Mouse (Mus musculus) heart, embryonic 11.5 days (tissue): ENCODE data around the gene Tk2. TPM values are rescaled to one million over a fixed set of nuclear protein-coding genes. Genes with fewer than 3 reads are reported as not detected.

Experiments
- ATAC-seq: fragments of 200-750 bp; cut with Nextera tagmentation; replicated peaks from 2 replicates; pipeline ENCODE4 v1.8.0; 2017; ENCODE audit warnings: moderate library complexity; ENCODE audit not compliant: insufficient number of reproducible peaks, low FRiP score, low TSS enrichment
- H3K27ac ChIP-seq: fragments of 300-500 bp; sonication (generic); 2 replicates; pipeline ENCODE4 v1.5.1; 2014; ENCODE audit warnings: mild to moderate bottlenecking, low read depth, low read length
- H3K27me3 ChIP-seq: fragments of 300-500 bp; sonication (generic); 2 replicates; pipeline ENCODE4 v1.6.1; 2014; ENCODE audit warnings: mild to moderate bottlenecking, low read length, mixed read lengths; ENCODE audit not compliant: control insufficient read depth, insufficient read depth
- H3K36me3 ChIP-seq: fragments of 300-500 bp; sonication (generic); 2 replicates; pipeline ENCODE4 v1.6.1; 2014; ENCODE audit warnings: mild to moderate bottlenecking, low read length, moderate library complexity, mixed read lengths; ENCODE audit not compliant: control insufficient read depth, insufficient read depth
- H3K4me1 ChIP-seq: fragments of 300-500 bp; sonication (generic); 2 replicates; pipeline ENCODE4 v1.6.1; 2014; ENCODE audit warnings: low read length; ENCODE audit not compliant: control insufficient read depth, insufficient read depth
- H3K4me2 ChIP-seq: fragments of 300-500 bp; sonication (generic); 2 replicates; pipeline ENCODE4 v1.6.1; 2014; ENCODE audit warnings: mild to moderate bottlenecking, moderate library complexity
- H3K4me3 ChIP-seq: fragments of 300-500 bp; sonication (generic); 2 replicates; pipeline ENCODE4 v1.5.1; 2014; ENCODE audit warnings: low read depth, low read length
- H3K9ac ChIP-seq: fragments of 300-500 bp; sonication (generic); 2 replicates; pipeline ENCODE4 v1.6.1; 2014; ENCODE audit warnings: mild to moderate bottlenecking, low read depth, low read length, moderate library complexity
- H3K9me3 ChIP-seq: fragments of 300-500 bp; sonication (generic); replicated peaks from 2 replicates; pipeline ENCODE4 v1.6.1; 2016; ENCODE audit warnings: low read length; ENCODE audit not compliant: control insufficient read depth
- WGBS: fragments of 180-500 bp; shearing (Covaris S2); extraction: QIAGEN DNeasy Blood & Tissue Kit; methylation state at CpG from one replicate; pipeline ENCODE4 v1.1.7; 2014; ENCODE audit not compliant: insufficient replicate concordance; 5-methylcytosine and 5-hydroxymethylcytosine counted together
- polyA plus RNA-seq: library from polyadenylated mRNA; unstranded; fragments of >200 nt; fragmentation: Nextera tagmentation; extraction: Ambion mirVana; gene quantifications from 2 replicates; pipeline ENCODE4 v1.2.1, GENCODE M21; 2014

Tk2 gene
- polyA plus RNA-seq, 1 experiment from 2014 or later = 11.9 TPM

- no peaks in the 10 kb centered on the region for H3K27me3 ChIP-seq
- 46% methylated on average over 6 of the region's 6 CpGs for WGBS
- no peaks in the 10 kb centered on the region for H3K9me3 ChIP-seq
- no peak overlapping the region for H3K4me3 ChIP-seq
- ATAC-seq = no peak
- H3K27ac ChIP-seq = no peak overlapping the region
- no peaks in the 10 kb centered on the region for H3K4me1 ChIP-seq
- H3K36me3 ChIP-seq = peaks cover 17% of the 10 kb centered on the region
- no peak overlapping the region for H3K4me2 ChIP-seq
- H3K9ac ChIP-seq = no peak overlapping the region
Measured at GRCm38 (mm10) chr8:104234573-104234972, 13.8 kb downstream of the Tk2 start.

GRCm38 (mm10) chr8:104232919-104233318 is 15.4 kb downstream of the Tk2 start:
- Histone ChIP-seq H3K27me3 (no peaks in the 10 kb centered on the region), H3K27ac (no peak overlapping the region), H3K36me3 (peaks cover 24% of the 10 kb centered on the region), H3K4me2 (no peak overlapping the region), H3K4me3 (no peak overlapping the region), H3K4me1 (no peaks in the 10 kb centered on the region), H3K9ac (no peak overlapping the region), H3K9me3 (no peaks in the 10 kb centered on the region)
- 91% methylated on average over 5 of the region's 5 CpGs for WGBS
- no peak for ATAC-seq

GRCm38 (mm10) chr8:104232039-104232438 is 16.3 kb downstream of the Tk2 start:
- Histone ChIP-seq H3K9me3 (no peaks in the 10 kb centered on the region), H3K4me2 (no peak overlapping the region), H3K4me1 (no peaks in the 10 kb centered on the region), H3K9ac (no peak overlapping the region), H3K36me3 (peaks cover 25% of the 10 kb centered on the region), H3K4me3 (no peak overlapping the region), H3K27ac (no peak overlapping the region), H3K27me3 (no peaks in the 10 kb centered on the region)
- no peak for ATAC-seq
- 82% methylated on average over 4 of the region's 4 CpGs for WGBS

GRCm38 (mm10) chr8:104230377-104230776 is 18.0 kb downstream of the Tk2 start:
- H3K9me3 ChIP-seq = no peaks in the 10 kb centered on the region
- H3K36me3 ChIP-seq = peaks cover 23% of the 10 kb centered on the region
- no peak for ATAC-seq
- H3K9ac ChIP-seq = no peak overlapping the region
- no peak overlapping the region for H3K4me3 ChIP-seq
- no peaks in the 10 kb centered on the region for H3K27me3 ChIP-seq
- no peaks in the 10 kb centered on the region for H3K4me1 ChIP-seq
- no peak overlapping the region for H3K4me2 ChIP-seq
- H3K27ac ChIP-seq = no peak overlapping the region
- 70% methylated on average over 9 of the region's 9 CpGs for WGBS

GRCm38 (mm10) chr8:104227048-104227447 is 21.3 kb downstream of the Tk2 start:
- Histone ChIP-seq H3K27me3 (no peaks in the 10 kb centered on the region), H3K9ac (no peak overlapping the region), H3K4me2 (no peak overlapping the region), H3K4me3 (no peak overlapping the region), H3K27ac (no peak overlapping the region), H3K4me1 (no peaks in the 10 kb centered on the region), H3K9me3 (no peaks in the 10 kb centered on the region; the same call in 1 of the 2 replicates), H3K36me3 (peaks cover 21% of the 10 kb centered on the region)
- 90% methylated on average over 5 of the region's 5 CpGs for WGBS
- no peak for ATAC-seq

- no peaks in the 10 kb centered on the region for H3K4me1 ChIP-seq
- no peaks in the 10 kb centered on the region for H3K27me3 ChIP-seq
- no peak overlapping the region for H3K4me2 ChIP-seq
- H3K27ac ChIP-seq = no peak overlapping the region
- 37% methylated on average over 5 of the region's 5 CpGs for WGBS
- ATAC-seq = no peak
- no peak overlapping the region for H3K4me3 ChIP-seq
- no peak overlapping the region for H3K9ac ChIP-seq
- H3K9me3 ChIP-seq = no peaks in the 10 kb centered on the region; the same call in 1 of the 2 replicates
- H3K36me3 ChIP-seq = no peaks in the 10 kb centered on the region
Measured at GRCm38 (mm10) chr8:104219806-104220205, 28.6 kb downstream of the Tk2 start.

- Histone ChIP-seq H3K4me3 (no peak overlapping the region), H3K9ac (no peak overlapping the region), H3K9me3 (no peaks in the 10 kb centered on the region; the same call in 1 of the 2 replicates), H3K4me1 (no peaks in the 10 kb centered on the region), H3K4me2 (peak overlapping the region; percentile 43), H3K27ac (no peak overlapping the region), H3K27me3 (no peaks in the 10 kb centered on the region), H3K36me3 (no peaks in the 10 kb centered on the region)
- WGBS = 22% methylated on average over 11 of the region's 11 CpGs
- no peak for ATAC-seq
Measured at GRCm38 (mm10) chr8:104219079-104219478, 29.3 kb downstream of the Tk2 start.

DNA sequence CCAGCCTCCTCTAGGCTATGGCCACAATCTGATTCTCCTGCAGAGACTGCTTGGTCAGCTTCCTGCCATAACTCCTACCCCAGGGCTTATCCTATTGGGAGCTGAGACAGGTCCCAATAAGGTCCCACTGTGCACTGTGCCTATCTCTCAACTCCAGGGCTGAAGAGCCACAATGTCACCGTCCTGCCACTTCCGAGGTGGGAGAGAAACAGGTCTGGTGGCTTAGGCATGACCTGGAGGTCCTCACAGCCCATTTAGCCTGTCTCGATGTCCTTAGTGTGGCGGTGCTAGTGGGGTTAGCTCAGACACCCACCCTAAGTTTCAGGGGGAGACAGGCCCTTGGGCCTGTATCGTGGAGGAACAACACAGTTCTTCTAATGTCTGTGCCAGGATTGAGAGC is 30.8 kb downstream of the Tk2 start:
- H3K36me3 ChIP-seq = no peaks in the 10 kb centered on the region
- no peak overlapping the region for H3K9ac ChIP-seq
- no peaks in the 10 kb centered on the region for H3K27me3 ChIP-seq
- 83% methylated on average over 5 of the region's 5 CpGs for WGBS
- no peak for ATAC-seq
- H3K9me3 ChIP-seq = no peaks in the 10 kb centered on the region
- H3K27ac ChIP-seq = no peak overlapping the region
- no peak overlapping the region for H3K4me3 ChIP-seq
- H3K4me1 ChIP-seq = no peaks in the 10 kb centered on the region
- no peak overlapping the region for H3K4me2 ChIP-seq

GRCm38 (mm10) chr8:104205292-104205691 is 43.1 kb downstream of the Tk2 start:
- Histone ChIP-seq H3K9me3 (no peaks in the 10 kb centered on the region), H3K27me3 (peaks cover 3% of the 10 kb centered on the region; the same call in 1 of the 2 replicates), H3K4me3 (no peak overlapping the region), H3K27ac (no peak overlapping the region), H3K4me1 (no peaks in the 10 kb centered on the region), H3K36me3 (no peaks in the 10 kb centered on the region), H3K9ac (no peak overlapping the region), H3K4me2 (no peak overlapping the region)
- ATAC-seq = no peak
- 64% methylated on average over 3 of the region's 3 CpGs for WGBS
